Mouse (Mus musculus): ENCODE data around the gene Zfp541.

DNA sequence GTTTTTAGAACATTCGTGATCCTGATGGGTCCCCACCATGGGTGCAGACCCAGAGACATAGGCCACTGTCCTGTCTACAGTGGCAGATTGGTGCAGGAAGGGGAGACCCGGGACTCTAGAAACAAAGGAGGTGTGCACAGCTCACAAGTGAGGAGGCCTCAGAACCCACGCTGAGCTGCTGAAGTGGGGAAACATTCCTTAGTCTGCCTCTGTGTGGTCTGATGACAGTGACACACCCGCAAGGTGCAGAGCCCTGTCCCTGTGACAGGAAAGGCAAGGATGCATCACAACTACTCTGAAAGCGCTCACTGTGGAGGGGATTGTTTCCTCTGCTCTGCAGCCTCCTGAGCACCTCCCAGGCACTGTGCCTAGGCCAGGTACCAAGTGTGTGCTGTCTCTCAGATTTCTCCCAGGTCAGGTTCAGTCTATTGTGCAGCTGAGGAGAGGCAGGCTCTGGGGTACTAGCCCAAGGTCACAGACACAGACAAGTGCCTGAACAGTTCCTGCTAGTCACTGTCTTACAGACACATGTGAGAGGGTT lies 41.1 kb downstream of the Zfp541 start:
- TF ChIP-seq EP300 (optimal IDR thresholded peaks at IDR 0.05): no peak
- TF ChIP-seq CTCF (IDR thresholded peaks at IDR 0.05; ENCODE audit: low read depth): no peak

All from stomach, postnatal 0 days (tissue).